Mouse (Mus musculus): ENCODE data around the gene Pttg1ip. TPM values are rescaled to one million over a fixed set of nuclear protein-coding genes. Genes with fewer than 3 reads are reported as not detected.

Gene Pttg1ip
- total and polyA plus RNA-seq, 3 experiments: 106 to 140 (median 111) TPM

DNA sequence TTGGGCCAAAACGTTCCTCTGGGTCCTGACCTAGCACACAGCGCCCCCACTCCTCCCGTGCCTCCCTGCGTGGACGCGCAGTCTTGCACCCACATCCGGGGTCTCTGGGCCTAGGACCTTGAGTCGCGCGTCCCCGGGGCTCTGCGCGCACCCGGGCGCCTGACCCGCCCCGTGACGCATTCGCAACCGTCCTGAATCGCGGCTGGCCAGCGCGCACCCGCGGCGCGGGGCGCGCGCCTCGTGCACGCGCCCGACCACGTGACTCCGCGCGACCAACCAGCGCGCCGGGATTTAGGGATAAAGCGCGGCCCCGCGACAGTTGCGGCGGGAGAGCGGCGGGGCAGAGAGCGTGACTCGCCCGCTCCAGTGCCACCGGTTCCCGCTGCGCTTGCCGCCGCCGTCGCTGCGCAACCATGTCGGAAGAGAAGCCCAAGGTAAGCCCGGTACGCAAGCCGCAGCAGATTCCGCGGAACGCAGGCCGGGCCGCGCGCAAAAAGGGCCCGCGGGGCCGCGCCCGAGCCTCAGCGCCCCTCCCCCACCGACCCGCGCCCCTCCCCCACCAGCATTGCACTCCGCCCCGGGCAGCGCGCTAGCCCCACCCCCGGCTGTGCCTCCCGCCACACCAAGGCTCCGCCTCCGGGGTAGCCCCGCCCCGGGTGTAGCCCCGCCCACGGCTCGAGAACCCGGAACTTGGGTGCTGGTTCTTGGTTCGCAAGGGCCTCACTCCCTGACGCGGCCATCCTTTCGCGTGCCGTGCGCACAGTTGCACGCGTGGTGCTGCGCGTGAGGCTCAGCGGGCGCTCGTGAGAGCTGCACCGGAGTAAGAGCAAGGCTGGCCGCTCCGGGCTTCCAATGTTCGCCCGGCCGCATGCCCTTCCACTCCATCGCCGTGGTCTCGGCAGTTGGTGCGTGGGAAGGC lies 24.6 kb downstream of the Pttg1ip start, which contains the start of the genes Sumo3 and Gm49325:
Gene Sumo3, plus strand, starts transcription at position 190 of the 919 bp plus-strand sequence.
Gene Gm49325, plus strand, starts transcription at position 290 of the 919 bp plus-strand sequence.
- no peaks in the 10 kb centered on the region for H3K27me3 ChIP-seq (ENCODE audit: insufficient read depth, low read length)
- H3K4me3 ChIP-seq (ENCODE audit: low read depth, low read length): peak within 1 kb of the TSS; percentile 80
- peak; percentile 99 for DNase-seq (ENCODE audit: low spot score)
- TF ChIP-seq TAL1 (conservative IDR thresholded peaks at IDR 0.05; ENCODE audit: low read depth, low read length): no peak
- no peak for TF ChIP-seq CTCF (IDR thresholded peaks at IDR 0.05; ENCODE audit: low read depth, low read length)
- no peak for TF ChIP-seq GATA1 (IDR thresholded peaks at IDR 0.05; ENCODE audit: borderline replicate concordance, low read length)
- no peak for TF ChIP-seq GATA2 (IDR thresholded peaks at IDR 0.05; ENCODE audit: borderline replicate concordance, low read depth, low read length)
- TF ChIP-seq POLR2AphosphoS5 (IDR thresholded peaks at IDR 0.05; ENCODE audit: insufficient replicate concordance, low read depth, low read length): no peak
- peak; percentile 72 for ATAC-seq (ENCODE audit: extremely low read depth, insufficient number of reproducible peaks, low FRiP score, poor library complexity, severe bottlenecking)
- H3K9me3 ChIP-seq (replicated peaks): peaks cover 6% of the 10 kb centered on the region; the same call in 1 of the 2 replicates
- peaks cover 36% of the 10 kb centered on the region for H3K36me3 ChIP-seq (replicated peaks)
- peaks cover 38% of the 10 kb centered on the region for H3K4me1 ChIP-seq (ENCODE audit: insufficient read depth, low read depth, low read length)

DNA sequence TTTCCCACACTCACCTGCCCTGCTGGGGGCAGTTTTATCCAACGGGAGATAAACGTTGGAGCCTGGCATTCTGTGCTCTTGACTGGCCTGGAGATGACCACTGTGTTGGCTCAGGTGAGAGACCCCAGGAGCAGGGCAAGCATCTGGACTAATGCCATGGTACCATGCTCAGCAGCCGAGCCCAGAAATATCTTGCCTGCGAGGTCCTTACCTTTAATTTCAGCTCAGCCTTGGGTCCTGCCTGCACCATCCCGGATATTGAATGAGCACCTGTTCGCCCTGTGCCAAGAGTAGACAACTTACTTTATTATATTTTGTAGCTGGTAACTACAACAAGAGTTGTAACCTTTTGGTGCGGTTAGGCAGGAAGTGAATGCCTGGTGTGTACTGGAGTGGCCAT lies 25.3 kb downstream of the Pttg1ip start:
- peak overlapping the region; percentile 80 for H3K4me3 ChIP-seq (ENCODE audit: low read depth, low read length)
- TF ChIP-seq CTCF (IDR thresholded peaks at IDR 0.05; ENCODE audit: low read depth, low read length) (no peak), TAL1 (conservative IDR thresholded peaks at IDR 0.05; ENCODE audit: low read depth, low read length) (no peak), GATA2 (IDR thresholded peaks at IDR 0.05; ENCODE audit: borderline replicate concordance, low read depth, low read length) (no peak), GATA1 (IDR thresholded peaks at IDR 0.05; ENCODE audit: borderline replicate concordance, low read length) (no peak), POLR2AphosphoS5 (IDR thresholded peaks at IDR 0.05; ENCODE audit: insufficient replicate concordance, low read depth, low read length) (no peak)
- H3K9me3 ChIP-seq (replicated peaks): peaks cover 6% of the 10 kb centered on the region; the same call in 1 of the 2 replicates
- peaks cover 43% of the 10 kb centered on the region for H3K36me3 ChIP-seq (replicated peaks)
- H3K4me1 ChIP-seq (ENCODE audit: insufficient read depth, low read depth, low read length): peaks cover 38% of the 10 kb centered on the region
- H3K27me3 ChIP-seq (ENCODE audit: insufficient read depth, low read length): no peaks in the 10 kb centered on the region
- ATAC-seq (ENCODE audit: extremely low read depth, insufficient number of reproducible peaks, low FRiP score, poor library complexity, severe bottlenecking) (peak; percentile 16; the same call in 1 of the 2 replicates), DNase-seq (ENCODE audit: low spot score) (peak; percentile 38)

DNA sequence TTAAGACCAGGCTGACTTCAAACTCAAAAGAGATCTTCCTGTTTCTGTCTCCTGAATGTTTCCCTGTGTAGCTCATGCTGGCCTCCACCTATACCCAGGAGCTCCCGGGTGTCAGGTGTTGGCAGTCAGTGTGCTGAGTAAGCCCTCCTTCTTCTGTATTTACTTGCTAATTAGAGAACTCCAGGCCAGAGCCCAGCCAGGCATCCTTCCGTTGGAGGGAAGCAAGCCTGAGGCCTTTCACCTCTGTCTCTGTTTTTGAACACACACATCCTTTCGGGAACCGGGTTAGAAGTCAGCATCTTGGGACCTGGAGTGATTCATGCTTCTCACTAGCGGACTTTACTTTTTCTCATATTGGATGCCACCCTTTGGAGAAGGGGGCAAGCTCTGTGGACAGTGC lies 25.9 kb downstream of the Pttg1ip start:
- no peak for ATAC-seq (ENCODE audit: extremely low read depth, insufficient number of reproducible peaks, low FRiP score, poor library complexity, severe bottlenecking)
- peaks cover 6% of the 10 kb centered on the region; the same call in 1 of the 2 replicates for H3K9me3 ChIP-seq (replicated peaks)
- H3K27me3 ChIP-seq (ENCODE audit: insufficient read depth, low read length): no peaks in the 10 kb centered on the region
- no peak for DNase-seq (ENCODE audit: low spot score)
- H3K4me1 ChIP-seq (ENCODE audit: insufficient read depth, low read depth, low read length): peaks cover 38% of the 10 kb centered on the region
- H3K4me3 ChIP-seq (ENCODE audit: low read depth, low read length): peak overlapping the region; percentile 80
- TF ChIP-seq POLR2AphosphoS5 (IDR thresholded peaks at IDR 0.05; ENCODE audit: insufficient replicate concordance, low read depth, low read length): no peak
- TF ChIP-seq GATA2 (IDR thresholded peaks at IDR 0.05; ENCODE audit: borderline replicate concordance, low read depth, low read length): no peak
- TF ChIP-seq GATA1 (IDR thresholded peaks at IDR 0.05; ENCODE audit: borderline replicate concordance, low read length): no peak
- TF ChIP-seq CTCF (IDR thresholded peaks at IDR 0.05; ENCODE audit: low read depth, low read length): no peak
- TF ChIP-seq TAL1 (conservative IDR thresholded peaks at IDR 0.05; ENCODE audit: low read depth, low read length): no peak
- H3K36me3 ChIP-seq (replicated peaks): peaks cover 49% of the 10 kb centered on the region

DNA sequence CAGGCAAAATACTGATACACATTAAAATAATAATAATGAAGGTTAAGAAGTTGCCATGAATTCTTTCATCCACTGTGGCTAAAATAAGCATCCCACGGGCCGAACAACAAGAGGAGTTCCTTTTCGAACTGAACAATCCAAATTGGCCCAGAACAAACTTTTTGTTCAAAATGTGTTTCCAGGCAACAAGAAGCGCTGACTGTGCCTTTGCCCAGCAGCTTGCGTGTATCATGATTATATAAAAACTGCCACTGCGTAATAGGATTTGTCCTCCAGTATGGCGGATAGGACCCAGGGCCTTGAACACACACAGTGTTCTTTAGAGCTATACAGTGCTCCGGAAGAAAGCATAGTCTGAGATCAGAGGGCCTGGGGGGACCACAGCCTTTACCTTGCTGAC lies 27.1 kb downstream of the Pttg1ip start:
- Histone ChIP-seq H3K4me1 (ENCODE audit: insufficient read depth, low read depth, low read length) (peaks cover 43% of the 10 kb centered on the region), H3K27me3 (ENCODE audit: insufficient read depth, low read length) (no peaks in the 10 kb centered on the region), H3K36me3 (replicated peaks) (peaks cover 61% of the 10 kb centered on the region), H3K4me3 (ENCODE audit: low read depth, low read length) (no peak overlapping the region), H3K9me3 (replicated peaks) (peaks cover 6% of the 10 kb centered on the region; the same call in 1 of the 2 replicates)
- DNase-seq (ENCODE audit: low spot score) (no peak), ATAC-seq (ENCODE audit: extremely low read depth, insufficient number of reproducible peaks, low FRiP score, poor library complexity, severe bottlenecking) (no peak)
- TF ChIP-seq CTCF (IDR thresholded peaks at IDR 0.05; ENCODE audit: low read depth, low read length) (no peak), TAL1 (conservative IDR thresholded peaks at IDR 0.05; ENCODE audit: low read depth, low read length) (no peak), GATA2 (IDR thresholded peaks at IDR 0.05; ENCODE audit: borderline replicate concordance, low read depth, low read length) (no peak), POLR2AphosphoS5 (IDR thresholded peaks at IDR 0.05; ENCODE audit: insufficient replicate concordance, low read depth, low read length) (no peak), GATA1 (IDR thresholded peaks at IDR 0.05; ENCODE audit: borderline replicate concordance, low read length) (no peak)

DNA sequence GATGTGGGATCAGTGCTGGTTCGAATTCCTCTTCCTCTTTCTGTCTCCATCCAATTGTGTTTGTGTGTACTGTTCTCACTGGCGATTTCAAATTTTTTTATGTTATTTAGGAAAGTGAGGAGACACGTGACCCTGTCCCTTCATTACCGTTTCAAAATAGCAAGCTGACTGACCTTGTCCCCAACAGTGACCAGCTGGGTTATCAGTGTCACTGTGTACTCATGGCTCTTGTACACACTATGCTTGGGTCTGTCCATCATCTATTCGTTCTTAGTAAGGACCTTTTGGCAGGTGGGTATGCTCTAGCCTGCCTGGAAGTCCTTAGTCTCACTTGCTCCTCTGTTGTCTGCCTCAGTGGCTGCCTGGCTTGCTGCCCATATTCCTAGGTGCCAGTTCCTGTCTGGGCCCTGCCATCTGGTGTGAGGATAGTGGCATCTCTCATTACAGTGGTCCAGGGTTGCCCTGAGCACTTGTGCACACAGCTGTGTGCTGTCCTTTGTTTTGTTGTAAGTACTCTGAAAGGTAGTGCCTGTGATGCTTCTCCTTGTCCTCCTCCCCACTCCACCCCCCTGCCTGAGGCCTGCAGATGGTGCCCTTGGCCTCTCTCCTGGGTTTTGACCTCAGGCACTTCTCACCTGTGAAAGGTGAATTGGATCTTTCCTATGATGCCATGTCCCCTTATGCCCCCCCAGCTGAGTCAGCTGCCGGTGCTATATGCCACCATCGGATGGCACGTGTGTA lies 28.9 kb downstream of the Pttg1ip start:
- Histone ChIP-seq H3K4me1 (ENCODE audit: insufficient read depth, low read depth, low read length) (peaks cover 36% of the 10 kb centered on the region), H3K27me3 (ENCODE audit: insufficient read depth, low read length) (no peaks in the 10 kb centered on the region), H3K36me3 (replicated peaks) (peaks cover 78% of the 10 kb centered on the region), H3K9me3 (replicated peaks) (no peaks in the 10 kb centered on the region), H3K4me3 (ENCODE audit: low read depth, low read length) (no peak overlapping the region)
- DNase-seq (ENCODE audit: low spot score) (no peak), ATAC-seq (ENCODE audit: extremely low read depth, insufficient number of reproducible peaks, low FRiP score, poor library complexity, severe bottlenecking) (no peak)
- no peak for TF ChIP-seq POLR2AphosphoS5 (IDR thresholded peaks at IDR 0.05; ENCODE audit: insufficient replicate concordance, low read depth, low read length)
- no peak for TF ChIP-seq TAL1 (conservative IDR thresholded peaks at IDR 0.05; ENCODE audit: low read depth, low read length)
- TF ChIP-seq GATA1 (IDR thresholded peaks at IDR 0.05; ENCODE audit: borderline replicate concordance, low read length): no peak
- TF ChIP-seq GATA2 (IDR thresholded peaks at IDR 0.05; ENCODE audit: borderline replicate concordance, low read depth, low read length): no peak
- no peak for TF ChIP-seq CTCF (IDR thresholded peaks at IDR 0.05; ENCODE audit: low read depth, low read length)
